Mouse (Mus musculus) small intestine, adult 2 months (tissue): ENCODE results near the gene Angptl6.

Source experiments
- CTCF ChIP-seq: fragments of 200-500 bp; IDR thresholded peaks from 2 replicates; pipeline ENCODE4 v1.5.1; 2012; ENCODE audit warnings: low read depth, mild to moderate bottlenecking, control low read depth, inconsistent platforms, low read length, moderate library complexity, mixed read lengths; ENCODE audit not compliant: insufficient replicate concordance, insufficient read length; ENCODE audit errors: extremely low read depth
- POLR2A ChIP-seq: fragments of 200-500 bp; IDR thresholded peaks from 2 replicates; pipeline ENCODE4 v1.6.1; 2012; ENCODE audit warnings: low read depth, mild to moderate bottlenecking, control low read depth, inconsistent platforms, low read length, moderate library complexity

- no peak for TF ChIP-seq POLR2A
- TF ChIP-seq CTCF: no peak
Observed at GRCm38 (mm10) chr9:20894629-20895028, 15.1 kb upstream of the Angptl6 start.
